Mouse (Mus musculus) embryonic fibroblast, embryonic 13.5 days (primary cell): ENCODE results near the gene Rhoa.

Source experiments
- CTCF ChIP-seq: IDR thresholded peaks from 2 replicates; pipeline ENCODE4 v1.5.1; 2011; ENCODE audit warnings: mild to moderate bottlenecking, control low read depth, low read length, moderate library complexity, borderline replicate concordance; ENCODE audit not compliant: insufficient read depth
- POLR2A ChIP-seq: IDR thresholded peaks from 2 replicates; pipeline ENCODE4 v1.6.1; 2011; ENCODE audit warnings: low read depth, mild to moderate bottlenecking, control low read depth, low read length, moderate library complexity

- no peak for TF ChIP-seq CTCF
- TF ChIP-seq POLR2A = no peak; the same call in 1 of the 2 replicates
These were observed 33.9 kb downstream of the Rhoa start for GRCm38 (mm10) chr9:108339886-108340257.
